Mouse (Mus musculus): Measurements from ENCODE around the gene Olfr1214.
"Not testable (repeated sequence)": the region's sequence is repeated elsewhere in the genome, so short reads cannot be mapped to it uniquely, and the experiment has no call there.

Gene Olfr1214
- long read RNA-seq, experiment 1: 0 reads
- long read RNA-seq, experiment 2: 0 reads

DNA sequence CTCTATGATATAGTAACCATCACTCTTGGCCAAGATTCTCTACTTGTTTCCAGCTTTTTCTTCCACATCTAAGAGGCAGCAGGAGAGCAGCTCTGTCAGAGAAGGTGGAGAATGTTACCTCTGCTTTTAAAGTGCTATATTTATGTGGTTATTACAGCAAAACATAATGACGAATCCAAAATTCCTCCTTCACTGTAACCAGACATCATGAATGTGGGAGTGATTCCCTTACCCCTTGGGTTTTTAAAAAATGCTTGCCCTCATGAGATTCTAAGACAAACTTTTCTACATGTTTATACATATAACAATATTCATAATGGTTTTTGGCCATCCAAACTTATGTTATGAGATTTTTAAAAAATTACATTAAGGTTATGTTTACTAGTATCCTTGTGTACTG, at the start of gene Olfr1214:
Olfr1214 (minus strand) TSS at position 101 of the 400 bp plus-strand sequence.
- intact Hi-C loops (cut with DNase I): no loop called here

DNA sequence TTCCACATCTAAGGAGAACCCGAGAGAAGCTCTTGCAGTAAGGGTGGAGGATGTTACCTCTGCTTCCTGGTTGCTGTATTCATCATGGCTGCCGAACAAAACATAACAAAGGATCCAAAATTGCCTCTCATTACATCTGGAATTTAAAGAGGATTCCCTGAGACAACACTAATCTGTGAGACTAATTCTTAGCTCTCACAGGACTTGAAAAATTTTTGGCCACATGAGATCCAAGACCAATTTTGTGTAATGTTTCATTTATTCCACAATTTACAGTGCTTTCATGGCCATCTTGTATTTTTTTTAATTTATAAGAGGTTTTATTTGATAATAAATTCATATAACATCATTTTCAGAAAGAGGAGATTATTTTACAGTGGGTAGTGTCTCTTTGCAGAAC, 39.5 kb upstream of the Olfr1214 start, which contains the start of gene Olfr1217:
Olfr1217 (minus strand) TSS at position 101 of the 400 bp plus-strand sequence.
- intact Hi-C loops (cut with DNase I): no loop called here

DNA sequence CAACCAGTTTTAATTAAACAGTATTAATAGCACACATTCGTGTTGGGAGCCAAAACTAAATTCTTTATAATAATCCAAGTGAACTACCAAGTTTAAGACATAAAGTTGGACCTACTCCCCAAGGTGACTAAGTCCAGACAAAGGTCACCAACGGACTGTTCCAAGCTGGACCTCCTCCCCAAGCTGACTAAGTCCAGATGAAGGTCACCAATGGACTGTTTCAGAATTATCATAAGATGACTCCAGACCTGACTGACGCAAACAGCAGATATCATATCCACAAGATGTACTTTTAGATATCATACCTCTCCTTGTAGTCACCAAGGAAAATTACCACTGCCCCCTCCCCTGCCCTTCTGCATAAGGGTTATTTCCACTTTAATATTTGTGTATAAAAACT, 29.0 kb upstream of the Olfr1214 start:
- intact Hi-C loops (cut with DNase I): not testable (repeated sequence)

DNA sequence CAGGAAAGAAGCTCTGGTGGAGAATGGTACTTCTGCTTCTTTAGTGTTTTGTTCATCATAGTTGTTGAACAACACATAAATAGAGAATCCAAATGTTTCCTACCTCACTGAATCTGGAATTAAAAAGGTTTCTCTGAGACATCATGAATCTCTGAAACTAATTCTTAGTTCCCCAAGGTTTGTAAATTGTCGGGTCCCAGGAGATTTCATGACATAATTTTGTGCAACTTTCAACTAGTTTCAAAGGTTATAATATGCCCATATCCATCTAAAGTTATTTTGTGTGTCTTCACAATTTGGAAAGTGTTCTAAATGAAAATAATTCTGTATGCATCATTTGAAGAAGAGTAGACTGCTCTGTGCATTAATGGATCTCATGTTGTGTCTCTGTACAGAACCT, 25.8 kb upstream of the Olfr1214 start, which contains the start of gene Olfr1216:
Olfr1216 (minus strand) TSS at position 101 of the 400 bp plus-strand sequence.
- intact Hi-C loops (cut with DNase I): no loop called here

DNA sequence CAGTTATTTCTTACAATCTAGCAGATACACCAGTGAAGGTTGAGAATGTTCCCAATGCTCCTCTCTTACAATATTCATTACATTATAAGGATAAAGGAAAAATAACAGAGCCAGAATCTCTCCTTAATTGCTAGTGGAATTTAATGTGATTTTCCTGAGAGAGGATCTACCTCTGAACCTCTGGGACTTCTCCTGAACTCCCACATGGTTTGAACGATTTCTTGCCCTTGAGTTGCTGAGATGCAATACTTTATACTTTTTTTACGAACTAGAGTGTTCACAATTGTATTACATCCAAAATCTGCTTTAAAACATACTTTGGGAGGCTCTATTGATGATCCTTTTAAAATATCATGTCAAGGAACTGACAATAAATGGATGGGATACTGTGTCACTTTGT, 14.4 kb upstream of the Olfr1214 start, which contains the start of gene Olfr1215:
Olfr1215 (minus strand) TSS at position 101 of the 400 bp plus-strand sequence.
- intact Hi-C loops (cut with DNase I): no loop called here

DNA sequence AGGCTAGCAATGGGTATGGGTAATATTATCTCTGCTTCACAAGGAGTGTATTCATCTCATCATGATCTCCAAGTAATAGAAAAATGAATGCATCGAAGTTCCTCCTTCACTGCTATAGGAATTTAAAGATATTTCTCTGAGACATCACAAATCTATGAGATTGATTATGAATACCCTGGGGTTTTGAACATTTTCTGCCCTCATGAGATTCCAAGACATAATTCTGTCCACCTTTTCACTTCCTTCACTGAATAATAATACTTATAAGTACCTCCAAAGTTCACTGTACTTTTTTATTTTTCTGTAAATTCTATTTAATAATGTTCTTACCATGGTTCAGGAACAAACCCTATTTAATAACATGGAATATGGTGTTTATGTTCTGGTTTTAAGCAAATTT, 12.3 kb downstream of the Olfr1214 start, which contains the start of gene Gm13762:
Gm13762 (minus strand) TSS at position 101 of the 400 bp plus-strand sequence.
- intact Hi-C loops (cut with DNase I): no loop called here

DNA sequence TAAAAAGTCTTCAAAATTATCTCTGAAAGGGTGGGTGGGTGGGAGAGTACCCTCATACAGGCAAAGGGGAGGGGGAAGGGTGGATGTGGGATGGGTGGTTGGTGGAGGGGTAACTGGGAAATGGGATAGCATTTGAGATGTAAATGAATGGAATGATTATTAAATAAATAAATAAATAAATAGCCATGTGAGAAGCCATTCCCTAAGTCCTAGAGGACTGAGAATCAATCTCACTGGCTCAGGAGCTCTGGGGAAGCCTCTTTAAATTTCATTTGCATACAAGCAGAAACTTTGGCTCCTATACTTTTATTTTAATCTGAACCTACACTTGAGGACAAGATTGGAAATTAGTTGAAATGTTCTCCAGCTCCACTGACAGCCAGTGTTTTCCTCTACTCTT, 38.8 kb downstream of the Olfr1214 start, which contains the start of gene Olfr1212:
Olfr1212 (plus strand) TSS at position 301 of the 400 bp plus-strand sequence.
- intact Hi-C loops (cut with DNase I): no loop called here

DNA sequence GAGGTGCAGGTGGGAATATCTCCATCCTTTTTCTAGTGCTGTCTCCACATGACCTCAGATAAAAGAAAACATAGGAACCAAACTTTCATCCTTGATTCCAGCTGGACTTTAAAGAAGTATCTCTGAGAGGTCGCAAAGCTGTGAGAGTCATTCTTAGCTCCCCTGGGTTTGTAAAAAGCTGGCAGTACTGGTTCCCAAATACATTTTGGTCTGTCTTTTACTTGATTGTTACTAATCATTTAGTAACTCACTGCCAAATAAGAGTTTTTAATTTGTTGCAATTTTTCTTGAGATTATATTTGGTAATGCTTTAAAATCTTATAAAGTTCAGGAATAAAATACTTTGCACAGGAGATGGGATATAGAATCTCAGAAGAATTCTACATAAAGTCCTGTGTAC, 54.4 kb downstream of the Olfr1214 start, which contains the start of gene Olfr1211:
Olfr1211 (minus strand) TSS at position 101 of the 400 bp plus-strand sequence.
- intact Hi-C loops (cut with DNase I): no loop called here

Measured in adrenal gland (tissue).